11 mouse cellular contexts compared by ENCODE assay signal in the genomic region with DNA sequence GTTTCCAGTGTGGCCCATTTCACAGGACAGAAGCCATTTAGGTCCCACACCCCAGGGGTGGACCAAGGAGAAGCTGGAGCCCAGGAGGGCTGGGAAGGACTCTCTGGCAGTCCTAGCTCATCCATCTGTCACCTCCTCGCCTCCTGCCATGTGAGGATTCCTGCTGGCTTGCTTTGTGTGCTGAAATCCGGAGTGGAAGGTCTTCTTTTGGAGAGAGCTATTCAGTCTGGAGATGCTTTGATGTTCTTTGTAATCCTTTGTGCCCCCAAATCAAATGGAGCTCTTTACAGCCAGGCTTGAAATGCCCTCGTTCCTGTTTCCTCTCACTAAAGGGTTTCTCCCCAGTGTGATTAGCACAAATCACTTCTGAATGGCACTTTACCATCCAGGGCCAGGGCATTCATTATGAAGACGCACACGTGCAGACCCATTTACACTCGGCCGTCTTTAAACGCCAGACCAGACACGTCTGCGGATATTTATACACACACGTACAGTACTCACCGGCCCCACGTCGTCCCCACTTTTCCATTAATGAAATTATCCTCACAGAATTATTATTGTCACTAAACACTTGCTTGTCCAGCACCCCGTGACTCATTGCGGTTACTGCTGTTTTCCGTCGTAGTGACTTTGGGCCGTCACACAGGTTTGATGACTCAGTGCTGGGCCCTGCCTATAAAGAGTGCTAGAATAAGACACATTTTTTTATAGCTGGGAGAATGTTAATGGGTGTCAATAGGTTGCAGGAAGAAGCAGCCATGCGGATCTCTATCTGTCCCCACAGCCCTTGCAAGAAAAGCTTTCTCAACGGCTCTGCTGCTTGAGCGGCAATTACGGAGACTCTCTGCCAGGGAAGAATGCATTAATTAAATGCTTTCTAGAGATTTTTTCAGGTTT.
DNase-seq lines count a peak whose midpoint lies in the region; ATAC-seq lines count a peak whose summit lies in the region.
"Had no signal": no experiment of that assay in that cellular context is flagged by ENCODE, and none has a peak within 500 bp of the region (broad histone marks: within the 10 kb centered on the region; RNA-seq: fewer than 3 reads in every experiment).

No protein-coding gene starts in this region.

- peak overlapping the region; percentile 81 for H3K27ac ChIP-seq in forebrain, embryonic 10.5 days
- H3K27ac ChIP-seq in midbrain, embryonic 12.5 days (replicated peaks): peak overlapping the region; percentile 75

- H3K4me1 ChIP-seq in forebrain, embryonic 10.5 days: peaks cover 45% of the 10 kb centered on the region
- H3K4me1 ChIP-seq in midbrain, embryonic 12.5 days: peaks cover 36% of the 10 kb centered on the region

- peaks cover 23% of the 10 kb centered on the region for H3K9me3 ChIP-seq in forebrain, embryonic 10.5 days
- peaks cover 3% of the 10 kb centered on the region; the same call in 1 of the 2 replicates for H3K9me3 ChIP-seq in midbrain, embryonic 12.5 days

- H3K9ac ChIP-seq in midbrain, embryonic 12.5 days (replicated peaks): no peak overlapping the region

- H3K36me3 ChIP-seq in forebrain, embryonic 10.5 days (replicated peaks): no peaks in the 10 kb centered on the region
- no peaks in the 10 kb centered on the region for H3K36me3 ChIP-seq in midbrain, embryonic 12.5 days

- peak overlapping the region; percentile 34 for H3K4me2 ChIP-seq in midbrain, embryonic 12.5 days (replicated peaks)

- peak overlapping the region; percentile 30 for H3K4me3 ChIP-seq in forebrain, embryonic 10.5 days
- H3K4me3 ChIP-seq in midbrain, embryonic 12.5 days: no peak overlapping the region
- H3K4me3 ChIP-seq: erythroblast, embryonic 14.5 days had no signal

- DNase-seq in cerebellum, adult 11 months: peak; percentile 16
- no peak for DNase-seq in cerebellum, postnatal 4 days (ENCODE audit: low spot score in 2 of 2)
- DNase-seq in ZHBTc4 (ENCODE audit: low read depth, low spot score): peak; percentile 16
- DNase-seq in forebrain, embryonic 10.5 days (ENCODE audit: extremely low spot score, low spot score): peak; percentile 56
- no peak for DNase-seq in spleen, postnatal 4 days (ENCODE audit: low spot score in 2 of 2)
- no peak for DNase-seq in spleen, adult 18-20 months
- DNase-seq: heart, postnatal 36 days; lung, adult 2 months had no signal

- WGBS in forebrain, embryonic 10.5 days: 23% methylated on average over 23 of the region's 23 CpGs
- WGBS in midbrain, embryonic 12.5 days: 14% methylated on average over 23 of the region's 23 CpGs

- peak; percentile 68 for ATAC-seq in midbrain, embryonic 12.5 days (ENCODE audit: low FRiP score, low read depth)
- ATAC-seq in megakaryocyte, adult 5-6 weeks (ENCODE audit: poor library complexity, severe bottlenecking): no peak

- peaks cover 72% of the 10 kb centered on the region for H3K27me3 ChIP-seq in forebrain, embryonic 10.5 days (ENCODE audit: poor library complexity, severe bottlenecking)
- H3K27me3 ChIP-seq in midbrain, embryonic 12.5 days: peaks cover 62% of the 10 kb centered on the region

Comparison
In these comparisons a context has a peak if more than half of its experiments do, and no peak if none do; other contexts are left out.
1. DNase-seq: peak in cerebellum, adult 11 months (single experiment), ZHBTc4 (single experiment) and forebrain, embryonic 10.5 days (single experiment); none in cerebellum, postnatal 4 days (0 of 2), spleen, postnatal 4 days (0 of 2) and spleen, adult 18-20 months (0 of 2).